Mouse (Mus musculus) T-helper 2 cell (primary cell): Measurements from ENCODE around the gene Acsl3.

ENCODE experiments used
- in situ Hi-C: fragments of 300-600 bp; cut with MboI, MseI; formaldehyde crosslinking; loops from one replicate; pipeline ENCODE4 v1.15.1; 2025; ENCODE audit warnings: high pct_unique_total_duplicates

The Acsl3 gene

DNA sequence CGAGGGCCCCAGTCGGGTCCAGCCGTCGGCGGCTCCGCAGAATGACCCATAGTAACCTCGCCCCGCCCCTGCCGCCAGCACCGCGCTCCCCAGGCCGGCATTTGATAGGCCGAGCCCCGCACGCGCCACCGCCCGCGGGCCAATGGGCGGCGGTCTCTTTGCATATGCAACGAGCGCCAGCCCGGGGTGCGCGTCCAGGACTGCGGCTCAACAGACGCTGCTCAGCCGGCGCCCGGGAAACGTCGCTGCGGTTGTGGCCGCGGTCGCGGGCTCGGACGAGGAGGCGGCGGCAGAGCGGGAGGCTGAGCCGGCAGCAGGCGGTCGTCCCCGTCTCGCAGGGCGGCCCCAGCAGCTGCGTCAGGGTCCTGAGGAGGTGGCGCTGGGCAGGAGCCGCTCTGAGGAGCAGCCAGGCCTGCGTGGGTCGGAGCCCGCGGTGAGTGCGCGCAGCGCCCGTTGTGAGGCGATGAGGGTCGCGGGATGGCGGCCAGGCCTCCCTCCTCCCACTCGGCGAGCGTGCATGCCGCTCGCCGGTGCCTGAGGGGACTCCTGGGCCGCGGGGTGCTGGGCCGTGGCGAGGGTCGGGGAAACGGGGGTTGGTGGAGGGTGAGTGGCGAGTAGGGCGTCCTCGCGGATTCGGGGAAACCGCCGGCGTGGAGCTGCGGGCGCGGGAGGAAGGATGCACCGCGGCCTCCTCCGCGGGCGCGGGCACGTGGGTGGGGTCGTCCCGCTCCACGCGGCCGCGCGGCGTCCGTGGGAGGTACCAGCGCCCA is at the start of gene Acsl3, which contains the start of gene Utp14b:
Acsl3 (plus strand) TSS at position 155 of the 770 bp plus-strand sequence.
Utp14b (plus strand) TSS at position 368 of the 770 bp plus-strand sequence.
- in situ Hi-C loops, result no loop called here

DNA sequence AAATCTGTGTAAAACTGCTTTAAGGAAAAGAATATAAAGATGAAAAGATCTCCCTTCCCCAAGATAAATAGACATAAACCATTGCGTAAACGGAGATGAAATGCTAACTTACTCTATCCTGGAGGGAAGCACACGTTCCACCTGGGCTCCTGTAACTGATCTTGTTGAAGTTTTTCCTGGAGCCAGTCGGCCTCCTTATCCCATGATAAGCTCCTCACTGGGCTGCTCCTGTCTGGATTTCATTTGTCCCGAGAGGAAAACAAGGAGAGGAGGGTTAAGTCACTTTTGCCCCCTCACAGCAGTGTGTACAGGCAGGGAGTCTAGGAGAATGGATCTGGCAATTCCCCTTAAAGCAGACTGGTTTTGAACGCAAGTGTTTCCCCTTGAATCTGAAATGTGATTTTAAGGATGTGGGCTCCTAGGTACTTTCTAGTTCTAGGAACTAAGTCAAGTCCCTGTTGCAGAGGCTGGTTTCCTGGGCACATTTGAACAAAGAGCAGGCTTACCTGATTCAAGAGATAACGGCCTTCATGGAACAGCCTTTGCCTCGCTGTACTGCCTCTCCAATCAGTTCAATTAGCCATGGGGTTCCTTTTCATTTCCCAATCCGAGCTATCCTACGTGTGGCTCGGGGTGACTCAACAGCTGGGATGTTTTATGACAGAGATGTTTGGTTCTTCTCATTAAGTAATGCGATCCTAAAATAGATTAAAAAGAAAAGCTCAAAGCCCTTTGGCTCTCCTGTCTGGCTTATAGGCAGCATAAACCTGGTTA is 48.3 kb upstream of the Acsl3 start:
- in situ Hi-C loops, result no loop called here

DNA sequence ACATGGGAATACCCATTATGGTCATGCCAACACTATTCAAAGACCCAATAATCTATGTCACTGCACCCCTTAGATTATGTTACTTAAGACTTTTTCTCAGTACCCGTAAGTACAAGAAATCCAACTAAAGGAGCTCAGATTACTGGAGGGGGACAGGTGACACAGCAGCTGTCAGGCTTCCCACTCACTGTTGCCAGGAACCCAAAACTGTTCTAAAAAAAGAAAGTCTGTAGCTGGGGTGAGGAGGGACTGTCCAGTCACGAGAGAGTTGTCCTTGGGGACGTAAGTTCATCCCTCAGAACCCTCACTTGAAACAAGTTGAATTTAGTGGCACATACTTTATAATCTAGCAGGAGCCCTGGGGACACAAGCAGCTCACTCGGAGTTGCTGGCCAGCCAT is 46.6 kb upstream of the Acsl3 start:
- in situ Hi-C loops, result no loop called here

DNA sequence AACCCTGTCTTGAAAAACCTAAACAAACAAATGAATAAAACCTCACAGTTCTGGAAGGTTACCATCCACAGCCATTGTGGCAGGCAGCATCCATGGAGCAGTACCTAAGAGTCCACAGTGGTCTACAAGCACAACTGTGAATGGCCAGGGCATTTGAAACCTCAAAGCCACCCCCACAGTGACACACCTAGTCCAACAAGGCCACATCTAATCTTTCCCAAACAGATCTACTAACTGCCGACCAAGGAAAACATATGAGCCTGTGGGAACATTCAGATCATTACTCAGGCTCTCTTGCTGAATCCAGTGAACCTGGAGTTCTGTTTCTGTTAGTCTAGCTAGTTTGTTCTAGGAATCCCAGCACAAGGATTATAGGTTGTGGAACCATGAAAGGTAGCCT is 44.7 kb upstream of the Acsl3 start:
- in situ Hi-C loops, result no loop called here

DNA sequence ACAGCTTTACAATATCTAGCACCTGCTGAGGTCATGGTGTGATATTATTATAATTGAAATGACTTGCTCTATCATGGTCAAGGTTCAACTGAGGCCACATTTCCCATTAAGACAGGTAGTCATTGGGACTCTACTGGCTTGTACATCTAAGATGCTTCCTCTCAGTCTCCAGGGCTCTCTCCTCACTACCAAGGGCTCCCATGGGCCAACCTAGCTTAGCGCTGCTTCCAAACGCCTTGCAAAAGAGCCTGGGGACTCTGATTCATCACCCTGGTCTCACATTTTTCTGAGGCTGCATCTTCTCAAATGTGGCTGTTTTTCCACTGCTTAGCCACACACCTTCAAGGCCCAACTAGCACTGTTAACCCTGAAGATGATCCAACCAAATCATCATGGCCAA is 33.3 kb upstream of the Acsl3 start:
- in situ Hi-C loops, result no loop called here

DNA sequence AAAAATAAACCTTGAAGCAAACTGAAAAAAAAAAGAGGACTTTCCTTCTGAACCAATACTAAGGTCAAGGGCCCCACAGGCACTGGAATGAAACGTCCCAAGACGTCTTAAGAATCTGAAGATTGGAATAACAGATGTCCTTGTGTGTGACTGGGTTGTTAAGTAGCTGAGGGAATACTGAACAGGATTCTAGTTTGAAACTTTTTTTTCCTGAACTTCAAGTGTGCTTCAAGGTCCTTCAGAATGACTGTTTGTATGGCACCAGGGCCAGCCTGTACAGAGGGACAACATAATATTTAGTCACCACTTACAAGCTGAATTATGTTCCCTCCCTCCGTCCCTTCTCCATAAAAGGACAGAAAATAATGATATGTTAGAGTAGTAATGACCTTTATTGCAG is 23.1 kb upstream of the Acsl3 start:
- in situ Hi-C loops, result no loop called here

DNA sequence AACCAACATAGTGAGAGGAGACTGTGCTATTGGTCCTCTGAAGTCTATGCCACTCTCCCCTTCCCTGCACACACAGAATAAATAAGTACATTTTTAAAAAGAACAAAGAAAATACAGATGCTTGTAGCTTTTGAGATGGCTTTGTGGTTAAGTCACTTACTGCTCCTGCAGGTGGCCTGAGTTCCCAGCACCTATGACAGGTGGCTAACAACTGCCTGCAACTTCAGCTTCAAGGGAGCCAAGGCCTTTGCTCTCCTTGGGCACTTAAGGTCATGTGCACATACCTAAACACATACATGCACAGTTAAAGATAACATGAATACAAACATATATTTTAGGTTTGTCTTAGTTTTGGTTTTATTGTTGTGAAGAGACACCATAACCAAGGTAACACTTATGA is 16.8 kb upstream of the Acsl3 start:
- in situ Hi-C loops, result no loop called here

DNA sequence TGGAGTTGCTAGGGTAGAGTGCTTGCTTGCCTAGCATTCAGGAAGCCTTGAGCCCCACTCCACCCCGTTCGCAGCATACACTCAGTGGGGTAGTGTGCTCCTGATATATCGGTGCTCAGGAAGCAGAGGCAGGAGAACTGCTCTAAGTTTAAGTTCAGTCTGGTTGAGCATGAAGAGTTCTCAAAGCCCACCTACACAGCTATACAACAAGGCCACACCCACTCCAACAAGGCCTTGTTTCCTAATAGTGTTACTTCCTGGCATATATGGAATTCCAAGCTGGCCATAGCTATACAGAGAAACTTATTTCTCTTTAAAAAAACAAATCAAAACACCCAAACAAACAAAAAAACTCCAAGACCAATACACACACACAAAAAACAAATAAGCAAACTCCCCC is 15.8 kb upstream of the Acsl3 start:
- in situ Hi-C loops, result no loop called here

DNA sequence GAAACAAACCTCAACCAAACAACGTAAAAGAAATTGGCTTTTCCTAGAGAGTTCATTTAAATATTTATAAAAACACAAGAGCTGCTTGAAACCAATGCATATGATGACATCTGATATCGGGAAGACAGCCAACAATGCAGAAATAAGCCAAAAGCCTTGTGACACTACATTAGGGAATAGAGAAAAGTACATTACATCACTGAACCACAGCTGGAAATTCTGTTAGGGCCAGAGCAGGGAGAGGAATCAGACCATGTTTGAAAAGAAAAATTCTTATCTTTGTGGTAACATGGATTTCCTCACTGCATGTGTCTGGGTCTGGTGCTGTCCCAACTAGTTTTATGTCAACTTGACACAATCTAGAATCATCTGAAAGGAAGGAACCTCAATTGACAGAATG is 15.4 kb upstream of the Acsl3 start:
- in situ Hi-C loops, result no loop called here

DNA sequence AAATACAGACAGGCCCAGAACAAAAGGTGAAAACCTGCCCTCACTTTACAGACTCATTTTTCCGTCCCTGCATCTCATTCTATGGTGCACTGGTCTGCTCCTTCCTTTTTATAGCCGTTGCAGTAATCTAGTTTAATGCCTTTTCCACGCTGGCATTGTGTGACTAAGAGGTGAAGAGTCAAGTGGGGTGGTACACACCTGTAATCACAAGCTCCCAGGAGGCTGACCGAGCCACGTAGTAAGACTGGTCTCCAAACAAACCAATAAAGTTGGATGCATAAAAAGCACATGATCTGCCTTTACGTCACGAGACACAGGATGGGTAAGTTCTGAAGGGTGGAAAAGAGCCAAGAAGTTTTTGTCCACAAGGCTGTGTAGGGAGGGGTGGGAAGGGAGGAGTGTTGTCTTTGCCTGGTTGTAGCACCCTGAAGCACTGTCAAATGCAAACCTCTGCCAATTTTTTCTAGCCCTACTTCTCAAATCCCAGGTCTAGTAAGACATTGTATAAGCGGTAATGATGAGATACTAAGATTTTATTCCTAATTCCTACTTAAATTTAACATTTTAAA is 10.2 kb upstream of the Acsl3 start:
- in situ Hi-C loops, result no loop called here

DNA sequence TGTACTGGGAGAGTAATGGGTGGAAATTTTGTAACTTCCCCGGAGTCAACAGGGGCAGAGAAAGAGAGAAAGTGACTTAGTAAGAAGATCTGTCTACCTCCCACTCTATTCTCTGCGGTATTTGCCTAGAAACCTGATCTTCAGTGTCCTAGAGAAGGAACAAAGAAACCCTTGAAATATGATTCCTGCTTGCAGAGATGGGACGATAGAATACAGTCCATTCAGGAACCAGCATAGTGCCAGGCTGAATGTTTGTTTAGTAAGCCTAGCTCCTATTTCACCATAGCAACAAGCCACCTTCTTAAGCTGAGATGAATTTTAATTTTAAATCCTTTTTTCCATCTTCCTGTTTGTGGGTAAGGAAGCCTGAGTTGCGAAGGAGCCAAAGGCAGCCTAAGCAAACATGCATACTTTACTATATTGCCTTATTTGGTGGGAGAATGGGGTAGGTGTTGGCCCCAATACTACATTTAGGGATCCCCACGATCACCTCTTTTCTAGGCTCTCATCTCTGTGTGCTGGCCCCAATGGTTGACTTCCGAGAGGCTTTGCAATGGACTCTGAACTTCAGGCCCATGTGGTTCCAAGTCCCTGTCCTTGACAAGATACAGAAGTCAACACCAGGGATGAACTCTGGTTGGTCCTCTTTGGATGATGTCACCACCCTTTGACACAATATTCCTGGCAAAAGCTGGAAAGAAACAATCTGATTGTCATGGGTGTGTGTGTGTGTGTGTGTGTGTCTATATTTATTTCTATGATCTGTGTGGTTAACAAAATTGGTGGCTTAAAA is 8.2 kb upstream of the Acsl3 start:
- in situ Hi-C loops, result no loop called here

DNA sequence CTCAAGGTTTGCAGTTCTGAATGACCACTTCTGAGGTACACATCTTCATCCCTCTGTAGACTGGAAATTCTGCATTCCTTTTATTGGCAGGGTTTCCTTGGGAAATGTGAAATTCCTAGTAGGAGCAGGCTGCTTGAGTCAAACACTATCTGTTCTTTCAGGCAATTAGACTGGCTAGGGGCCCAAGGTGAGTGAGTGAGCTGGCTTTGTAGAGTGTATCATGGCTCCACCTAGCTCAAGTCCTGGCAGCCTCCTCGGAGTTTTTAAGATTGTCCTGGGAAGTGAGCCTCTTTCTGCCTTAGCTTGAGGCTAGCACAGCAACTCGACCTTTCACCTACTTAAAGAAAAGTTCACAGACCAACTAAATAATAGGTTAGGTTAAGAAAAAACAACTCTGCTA is 1.2 kb upstream of the Acsl3 start:
- in situ Hi-C loops, result no loop called here

DNA sequence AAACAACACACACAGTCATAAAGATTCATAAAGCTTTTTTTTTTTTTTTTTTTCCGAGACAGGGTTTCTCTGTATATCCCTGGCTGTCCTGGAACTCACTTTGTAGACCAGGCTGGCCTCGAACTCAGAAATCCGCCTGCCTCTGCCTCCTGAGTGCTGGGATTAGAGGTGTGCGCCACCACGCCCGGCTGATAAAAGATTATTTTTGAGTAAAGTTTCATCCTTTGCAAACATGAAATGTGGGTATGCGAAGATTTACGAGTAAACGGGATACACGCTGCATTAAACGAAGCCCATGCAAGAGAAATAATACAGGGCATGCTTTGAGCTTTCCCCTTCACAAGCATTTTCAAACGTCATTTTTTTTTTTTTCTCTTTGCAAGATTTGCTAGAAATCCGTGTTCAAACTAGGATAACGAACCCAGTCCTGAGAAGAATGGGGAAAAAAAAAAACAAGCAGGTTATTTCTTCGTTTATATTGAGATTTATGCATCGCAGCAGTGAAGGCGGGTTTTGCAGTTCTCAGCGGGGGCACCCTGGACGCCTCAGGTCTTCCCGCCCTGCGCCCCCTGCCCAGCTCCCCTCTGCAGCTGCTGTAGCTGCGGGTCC is 500 bp upstream of the Acsl3 start:
- in situ Hi-C loops, result no loop called here

DNA sequence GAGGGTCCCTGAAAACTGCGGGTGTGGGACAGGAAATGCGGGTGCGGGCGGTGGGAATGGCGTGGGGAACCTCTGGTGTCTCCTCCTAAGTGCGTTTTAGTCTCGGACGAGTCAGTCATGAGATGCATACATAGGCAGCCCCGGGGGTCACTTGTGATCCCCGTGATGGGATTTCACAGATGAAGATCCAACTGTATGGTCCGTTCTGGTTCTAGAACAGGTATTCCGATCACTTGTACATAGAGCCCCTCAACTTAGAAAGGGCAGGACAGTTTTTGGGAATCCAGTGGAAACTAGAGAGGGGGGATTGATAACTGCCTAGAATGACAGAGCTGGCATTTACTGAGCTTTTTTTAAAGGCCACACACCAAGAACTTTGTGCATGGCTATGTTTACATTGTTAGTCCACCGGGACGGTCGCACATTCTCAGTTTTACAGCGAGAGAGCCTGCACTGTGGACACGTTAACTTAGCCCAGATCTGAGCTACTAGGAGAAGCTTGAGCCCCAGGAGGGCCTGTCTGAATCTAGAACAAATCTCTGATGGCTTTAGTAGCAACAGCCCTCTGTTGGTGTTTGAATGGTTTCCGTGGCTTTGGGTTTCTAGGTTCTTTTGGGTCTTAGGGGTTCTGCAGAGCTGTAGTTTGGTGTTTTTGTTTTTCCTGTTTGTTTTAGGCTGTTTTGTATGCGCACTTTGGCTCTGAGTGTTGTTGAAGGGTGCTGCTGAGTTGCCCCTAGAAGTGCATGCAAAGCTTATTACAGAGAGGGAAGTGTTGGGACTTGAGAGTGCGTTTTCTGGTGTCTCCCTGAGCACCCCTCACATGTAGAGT is 1.0 kb downstream of the Acsl3 start:
- in situ Hi-C loops, result no loop called here

DNA sequence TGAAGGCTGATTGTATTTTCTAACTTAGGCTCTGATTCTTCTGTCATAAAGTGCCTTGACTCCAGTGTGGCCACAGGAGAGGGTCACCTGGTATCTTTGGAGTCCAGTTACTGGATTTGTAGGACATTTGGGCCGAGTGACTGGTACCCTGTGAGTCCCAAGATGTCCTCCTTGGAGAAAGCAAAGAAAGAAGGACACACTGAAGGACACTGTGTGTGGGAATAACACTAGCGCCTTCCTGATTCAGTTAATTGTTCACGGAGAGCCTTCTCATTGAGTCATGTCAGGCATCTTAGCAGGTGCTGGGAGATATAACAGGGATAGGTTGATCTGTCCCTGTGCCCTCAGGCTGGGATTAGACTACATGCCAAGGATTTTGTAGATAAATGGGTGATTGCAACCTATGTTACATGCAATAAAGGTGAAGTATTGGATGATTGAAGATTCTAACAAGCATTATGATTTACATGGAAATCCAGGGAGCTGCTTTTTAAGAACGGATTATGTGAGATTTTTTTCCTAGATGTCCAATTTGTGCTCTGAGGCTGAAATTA is 1.7 kb downstream of the Acsl3 start:
- in situ Hi-C loops, result no loop called here

DNA sequence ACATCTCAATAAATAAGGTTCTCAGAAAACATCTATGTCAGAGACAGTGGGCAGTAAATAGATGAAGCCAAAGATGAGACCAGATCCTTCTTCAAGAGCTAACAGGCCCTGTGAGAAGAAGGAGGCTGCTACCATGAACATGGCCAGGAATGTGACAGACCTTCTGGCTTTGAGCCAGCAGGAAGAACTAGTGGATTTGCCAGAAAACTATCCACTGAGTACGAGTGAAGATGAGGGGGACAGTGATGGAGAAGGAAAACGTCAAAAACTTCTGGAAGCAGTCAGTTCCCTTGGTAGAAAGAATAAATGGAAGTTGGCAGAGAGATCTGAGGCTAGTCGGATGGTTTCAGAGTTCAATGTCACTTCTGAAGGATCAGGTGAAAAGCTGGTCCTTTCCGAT is 6.7 kb downstream of the Acsl3 start:
- in situ Hi-C loops, result loop anchor here (5.0 kb wide), 1 partner anchor 122 kb away; no protein-coding TSS in a partner anchor

DNA sequence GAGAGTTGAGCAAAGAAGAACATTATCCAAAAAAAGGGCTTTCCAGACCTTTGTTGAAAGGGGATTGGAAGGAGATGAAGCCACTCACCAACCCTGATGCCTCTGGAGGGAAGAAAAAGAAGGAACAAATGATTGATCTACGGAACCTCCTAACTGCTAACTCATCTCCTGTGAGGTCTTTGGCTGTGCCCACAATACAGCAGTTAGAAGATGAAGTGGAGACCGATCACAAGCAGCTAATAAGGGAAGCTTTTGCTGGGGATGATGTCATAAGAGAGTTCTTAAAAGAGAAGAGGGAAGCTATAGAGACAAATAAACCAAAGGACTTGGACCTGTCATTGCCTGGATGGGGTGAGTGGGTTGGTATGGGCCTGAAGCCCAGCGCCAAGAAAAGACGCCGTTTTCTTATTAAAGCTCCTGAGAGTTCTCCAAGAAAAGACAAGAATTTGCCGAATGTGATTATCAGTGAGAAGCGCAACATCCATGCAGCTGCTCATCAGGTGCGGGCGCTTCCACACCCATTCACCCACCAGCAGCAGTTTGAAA is 8.4 kb downstream of the Acsl3 start:
- in situ Hi-C loops, result no loop called here

DNA sequence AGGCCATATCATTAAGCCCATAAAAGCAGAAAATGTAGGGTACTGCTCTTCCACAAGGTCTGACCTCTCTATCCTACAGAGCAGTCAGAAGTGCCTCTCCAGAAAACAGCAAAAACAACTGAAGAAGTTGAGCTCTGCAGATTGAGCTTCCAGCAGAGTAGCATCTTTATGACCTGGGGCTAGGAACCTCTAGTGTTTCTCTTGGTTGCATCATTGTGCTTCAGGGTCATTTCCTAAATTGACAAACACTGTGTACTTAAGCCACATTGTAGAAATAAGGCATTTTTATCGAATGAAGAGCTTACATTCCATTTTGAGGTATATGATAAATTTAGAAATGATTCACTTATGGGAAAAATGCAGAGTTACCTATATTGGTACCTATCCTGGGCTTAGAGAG is 9.0 kb downstream of the Acsl3 start:
- in situ Hi-C loops, result no loop called here

DNA sequence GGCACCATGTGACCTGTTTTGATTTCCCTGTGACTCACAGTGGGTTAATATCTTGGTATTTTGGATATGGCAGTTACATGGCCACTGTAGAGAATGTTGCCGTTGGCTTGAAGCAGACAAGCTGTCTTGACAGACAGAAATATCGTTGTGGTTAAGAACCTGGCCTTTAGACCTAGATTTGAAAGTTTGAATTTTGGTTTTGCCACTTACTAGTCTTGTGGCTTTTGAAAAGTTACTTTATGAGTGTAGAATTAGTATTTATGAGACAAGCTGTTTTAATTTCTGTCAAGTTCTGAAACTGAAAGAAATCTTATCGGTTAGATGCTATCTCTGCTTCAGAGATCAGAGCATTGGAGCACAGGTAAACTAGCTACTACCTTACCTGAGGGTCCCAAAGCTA is 24.7 kb downstream of the Acsl3 start:
- in situ Hi-C loops, result no loop called here

DNA sequence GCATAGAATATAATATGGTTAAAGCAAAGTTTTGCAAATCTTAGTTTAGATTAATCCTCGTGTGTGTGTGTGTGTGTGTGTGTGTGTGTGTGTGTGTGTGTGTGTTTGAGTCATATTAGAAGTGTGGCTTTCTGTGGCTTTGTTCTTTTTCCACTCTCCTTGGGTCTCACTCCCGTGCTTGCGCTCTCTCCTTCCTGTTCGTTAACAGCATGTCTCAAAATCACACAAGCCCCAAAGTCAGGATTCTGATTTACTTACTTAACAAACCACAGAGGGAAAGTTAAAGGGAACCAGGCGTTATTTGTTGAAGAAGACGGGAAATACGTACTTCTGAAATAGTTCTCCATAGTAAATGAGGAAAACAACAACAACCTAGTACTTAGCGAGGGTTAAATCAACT is 26.5 kb downstream of the Acsl3 start:
- in situ Hi-C loops, result no loop called here
